Mouse (Mus musculus): ENCODE measurements around the gene Tpx2. TPM values are rescaled to one million over a fixed set of nuclear protein-coding genes. Genes with fewer than 3 reads are reported as not detected.

The Tpx2 gene
- polyA plus RNA-seq, 1 experiment from 2014 or later = 66.5 TPM

DNA sequence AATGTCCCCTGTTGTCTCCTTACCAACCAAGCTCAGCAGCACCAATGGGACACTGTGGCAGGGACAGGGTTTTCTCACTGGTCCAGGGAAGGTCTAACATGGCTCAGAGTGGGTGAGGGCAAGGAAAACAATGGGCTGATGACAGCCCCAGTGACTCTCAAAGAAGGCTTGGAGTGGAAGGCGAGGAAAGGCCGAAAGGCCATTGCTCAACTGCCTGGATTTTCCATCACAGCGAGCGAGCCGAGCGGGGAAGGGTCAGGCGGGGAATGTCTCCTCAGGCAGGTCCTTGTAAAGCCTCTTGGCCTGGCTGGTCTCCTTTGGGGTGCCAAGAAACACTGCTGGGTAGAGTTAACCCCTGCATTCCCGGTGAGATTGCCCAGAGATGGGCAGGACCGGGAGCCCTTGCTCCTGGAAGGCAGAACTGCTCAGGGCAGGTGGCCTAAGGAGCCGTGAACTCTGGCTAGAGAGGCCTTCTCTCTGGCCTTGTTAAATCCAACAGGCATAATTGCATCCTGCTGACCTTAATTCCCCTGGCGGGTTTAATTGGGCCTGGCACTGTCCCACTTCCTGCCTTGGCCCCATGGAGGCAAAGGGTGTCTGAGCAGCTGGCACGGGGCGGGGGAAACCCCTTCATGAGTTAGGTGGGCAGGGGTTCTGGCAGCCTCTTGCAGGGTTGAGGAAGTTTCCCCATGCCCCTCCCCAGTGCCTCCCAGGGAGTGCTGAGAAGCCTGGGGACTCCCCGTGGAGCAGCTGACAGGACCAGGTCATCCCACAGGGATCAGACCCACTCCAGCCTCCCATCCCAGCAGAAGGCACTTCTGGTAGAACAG, 59.6 kb downstream of the Tpx2 start:
- Histone ChIP-seq H3K4me1 (peaks cover 18% of the 10 kb centered on the region; the same call in 1 of the 2 replicates), H3K36me3 (no peaks in the 10 kb centered on the region), H3K9ac (no peak overlapping the region), H3K4me3 (replicated peaks) (no peak overlapping the region), H3K27me3 (replicated peaks) (peaks cover 20% of the 10 kb centered on the region), H3K27ac (0 out of 2 replicates have a peak overlapping the region, but pooled peaks have one; percentile 11), H3K4me2 (no peak overlapping the region), H3K9me3 (no peaks in the 10 kb centered on the region)
- 67% methylated on average over 14 of the region's 14 CpGs for WGBS
- no peak for ATAC-seq (ENCODE audit: insufficient read depth, low FRiP score, low read depth)

GRCm38 (mm10) chr2:152909848-152910247, 62.1 kb downstream of the Tpx2 start:
- no peaks in the 10 kb centered on the region for H3K36me3 ChIP-seq
- 74% methylated on average over 6 of the region's 6 CpGs for WGBS
- peaks cover 22% of the 10 kb centered on the region; the same call in 1 of the 2 replicates for H3K4me1 ChIP-seq
- no peaks in the 10 kb centered on the region for H3K9me3 ChIP-seq
- no peak overlapping the region for H3K27ac ChIP-seq
- H3K9ac ChIP-seq = no peak overlapping the region
- H3K4me2 ChIP-seq = no peak overlapping the region
- ATAC-seq (ENCODE audit: insufficient read depth, low FRiP score, low read depth) = no peak
- peaks cover 37% of the 10 kb centered on the region for H3K27me3 ChIP-seq (replicated peaks)
- H3K4me3 ChIP-seq (replicated peaks) = no peak overlapping the region

DNA sequence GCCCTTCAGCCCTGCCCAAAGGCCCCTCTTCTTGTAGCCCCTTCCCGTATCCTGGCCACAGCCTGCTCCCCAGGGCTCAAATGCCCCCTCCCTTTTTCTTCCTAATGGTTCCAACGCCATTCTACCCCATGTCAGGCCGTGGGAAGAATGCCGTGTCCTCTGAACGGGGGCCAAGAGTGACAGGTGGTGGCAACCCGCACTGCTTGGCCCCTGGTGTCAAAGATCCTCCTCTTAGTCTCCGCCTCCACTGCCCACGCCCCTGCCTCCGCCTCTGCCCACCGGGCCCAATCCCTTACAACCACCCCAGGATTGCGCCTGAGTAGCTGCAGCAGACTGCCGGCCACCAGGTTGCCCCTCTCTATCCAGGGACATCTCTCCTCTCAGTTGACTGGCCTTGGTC, 63.3 kb downstream of the Tpx2 start, which contains the start of gene Mylk2:
Gene Mylk2 (plus strand): TSS at position 322 of the 400 bp plus-strand sequence.
- Histone ChIP-seq H3K9ac (no peak within 1 kb of the TSS), H3K9me3 (no peaks in the 10 kb centered on the region), H3K36me3 (no peaks in the 10 kb centered on the region), H3K27ac (no peak within 1 kb of the TSS), H3K4me1 (0 out of 2 replicates have a peak, but pooled peaks cover 15% of the 10 kb centered on the region), H3K27me3 (replicated peaks) (peaks cover 37% of the 10 kb centered on the region), H3K4me3 (replicated peaks) (no peak within 1 kb of the TSS), H3K4me2 (no peak within 1 kb of the TSS)
- ATAC-seq (ENCODE audit: insufficient read depth, low FRiP score, low read depth) = no peak
- WGBS = 13% methylated on average over 12 of the region's 12 CpGs

- Histone ChIP-seq H3K27me3 (replicated peaks) (peaks cover 37% of the 10 kb centered on the region), H3K9me3 (no peaks in the 10 kb centered on the region), H3K27ac (no peak overlapping the region), H3K4me3 (replicated peaks) (no peak overlapping the region), H3K36me3 (no peaks in the 10 kb centered on the region), H3K4me2 (no peak overlapping the region), H3K4me1 (0 out of 2 replicates have a peak, but pooled peaks cover 12% of the 10 kb centered on the region), H3K9ac (no peak overlapping the region)
- no peak for ATAC-seq (ENCODE audit: insufficient read depth, low FRiP score, low read depth)
- 30% methylated on average over 6 of the region's 6 CpGs for WGBS
These were observed 63.7 kb downstream of the Tpx2 start for GRCm38 (mm10) chr2:152911432-152911831.

GRCm38 (mm10) chr2:152913471-152913870, 65.7 kb downstream of the Tpx2 start:
- H3K27ac ChIP-seq = no peak overlapping the region
- peaks cover 37% of the 10 kb centered on the region for H3K27me3 ChIP-seq (replicated peaks)
- WGBS = 32% methylated on average over 7 of the region's 7 CpGs
- peaks cover 5% of the 10 kb centered on the region; the same call in 1 of the 2 replicates for H3K4me1 ChIP-seq
- no peaks in the 10 kb centered on the region for H3K9me3 ChIP-seq
- no peak overlapping the region for H3K4me3 ChIP-seq (replicated peaks)
- H3K9ac ChIP-seq = no peak overlapping the region
- no peak for ATAC-seq (ENCODE audit: insufficient read depth, low FRiP score, low read depth)
- H3K36me3 ChIP-seq = no peaks in the 10 kb centered on the region
- H3K4me2 ChIP-seq = no peak overlapping the region

DNA sequence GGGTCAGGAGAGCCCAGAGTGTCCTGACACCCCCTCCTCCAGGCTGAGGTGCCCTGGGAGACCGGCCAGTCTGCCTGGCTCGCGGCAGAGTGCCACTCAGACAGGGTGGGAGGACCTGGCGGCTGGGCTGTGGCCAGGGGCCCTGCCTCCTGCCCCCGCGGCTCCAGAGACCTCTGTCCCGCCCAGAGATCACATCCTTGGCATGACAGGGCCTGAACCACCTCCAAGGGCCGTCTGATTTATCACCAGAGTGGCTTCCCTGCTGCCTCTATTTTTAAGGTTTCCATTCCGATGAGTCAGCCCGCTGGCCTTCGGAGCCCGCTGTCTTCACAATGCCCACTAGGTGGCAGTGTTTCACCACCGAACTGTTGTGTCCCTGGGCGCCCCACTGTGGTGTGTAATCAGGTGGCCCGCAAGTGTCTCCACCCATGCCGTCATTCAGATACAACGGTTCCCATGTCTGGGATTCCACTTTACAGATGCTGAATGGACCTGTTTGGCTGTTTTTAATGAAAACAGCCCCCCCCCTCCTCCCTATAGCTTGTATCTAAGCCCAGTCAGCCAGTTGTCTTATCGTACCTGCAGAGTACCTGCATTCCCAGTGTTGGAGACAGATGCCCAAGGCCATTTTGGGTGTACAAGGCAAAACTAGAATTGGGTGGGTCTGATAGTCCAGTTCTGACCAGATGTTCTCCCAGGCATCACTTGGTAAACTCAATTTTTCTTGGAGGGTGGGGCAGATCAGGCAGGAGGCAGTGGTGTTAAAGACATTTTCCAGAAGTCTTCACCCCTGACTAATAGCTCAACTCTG, 66.8 kb downstream of the Tpx2 start:
- Histone ChIP-seq H3K4me2 (peak overlapping the region; percentile 45), H3K4me3 (replicated peaks) (0 out of 2 replicates have a peak overlapping the region, but pooled peaks have one; percentile 20), H3K27ac (no peak overlapping the region), H3K36me3 (no peaks in the 10 kb centered on the region), H3K4me1 (peaks cover 5% of the 10 kb centered on the region; the same call in 1 of the 2 replicates), H3K9ac (no peak overlapping the region), H3K27me3 (replicated peaks) (peaks cover 37% of the 10 kb centered on the region), H3K9me3 (no peaks in the 10 kb centered on the region)
- peak; percentile 59 for ATAC-seq (ENCODE audit: insufficient read depth, low FRiP score, low read depth)
- 3% methylated on average over 18 of the region's 18 CpGs for WGBS

DNA sequence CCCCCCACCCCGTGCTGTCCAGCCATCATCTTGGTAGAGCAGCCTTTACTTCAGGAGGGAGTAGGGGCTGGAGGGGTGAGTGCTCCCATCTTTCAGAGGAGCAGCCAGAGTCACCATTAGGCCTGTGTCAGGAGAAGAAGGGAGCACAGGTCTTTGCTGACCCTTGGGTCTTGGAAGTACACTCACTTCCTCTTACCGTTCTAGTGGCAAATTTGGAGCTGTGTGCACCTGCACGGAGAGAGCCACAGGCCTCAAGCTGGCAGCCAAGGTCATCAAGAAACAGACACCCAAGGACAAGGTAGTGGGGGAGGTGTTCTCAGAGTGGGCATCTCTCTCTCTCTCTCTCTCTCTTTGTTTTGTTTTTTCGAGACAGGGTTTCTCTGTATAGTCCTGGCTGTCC, 67.7 kb downstream of the Tpx2 start:
- ATAC-seq (ENCODE audit: insufficient read depth, low FRiP score, low read depth) = no peak
- WGBS = 59% methylated on average over 4 of the region's 4 CpGs

DNA sequence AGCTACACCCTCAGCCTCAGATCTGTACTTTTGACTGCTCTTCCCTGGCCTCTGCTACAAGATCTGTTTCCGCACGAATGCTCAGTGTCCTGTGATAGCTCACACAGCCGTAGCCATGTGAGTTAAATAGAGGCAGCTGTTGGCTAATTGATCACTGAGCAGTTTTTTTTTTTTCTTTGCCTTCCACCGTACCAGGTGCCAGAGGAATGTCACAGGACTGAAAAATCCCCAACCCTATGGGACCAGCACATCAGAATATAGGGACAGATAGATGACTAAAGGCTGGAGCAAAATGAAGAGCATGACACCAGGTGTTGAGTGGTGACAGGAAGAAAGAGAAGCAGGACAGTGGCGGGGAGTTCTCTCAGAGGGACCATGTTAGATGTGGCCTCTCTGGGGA, 68.3 kb downstream of the Tpx2 start:
- Histone ChIP-seq H3K4me3 (replicated peaks) (no peak overlapping the region), H3K27ac (no peak overlapping the region), H3K9ac (no peak overlapping the region), H3K9me3 (no peaks in the 10 kb centered on the region), H3K4me2 (no peak overlapping the region), H3K4me1 (peaks cover 5% of the 10 kb centered on the region; the same call in 1 of the 2 replicates), H3K27me3 (replicated peaks) (peaks cover 28% of the 10 kb centered on the region), H3K36me3 (no peaks in the 10 kb centered on the region)
- no peak for ATAC-seq (ENCODE audit: insufficient read depth, low FRiP score, low read depth)
- WGBS = 55% methylated on average over 5 of the region's 5 CpGs

More for the DNA sequence above, 67.7 kb downstream of the Tpx2 start:
- Histone ChIP-seq H3K27me3 (replicated peaks) (peaks cover 35% of the 10 kb centered on the region), H3K4me1 (peaks cover 5% of the 10 kb centered on the region; the same call in 1 of the 2 replicates), H3K4me3 (replicated peaks) (no peak overlapping the region), H3K9me3 (no peaks in the 10 kb centered on the region), H3K9ac (no peak overlapping the region), H3K4me2 (no peak overlapping the region), H3K27ac (no peak overlapping the region), H3K36me3 (no peaks in the 10 kb centered on the region)

GRCm38 (mm10) chr2:152917671-152918070, 69.9 kb downstream of the Tpx2 start:
- Histone ChIP-seq H3K4me1 (peaks cover 5% of the 10 kb centered on the region; the same call in 1 of the 2 replicates), H3K27me3 (replicated peaks) (peaks cover 14% of the 10 kb centered on the region), H3K4me3 (replicated peaks) (no peak overlapping the region), H3K9me3 (no peaks in the 10 kb centered on the region), H3K27ac (no peak overlapping the region), H3K4me2 (no peak overlapping the region), H3K36me3 (no peaks in the 10 kb centered on the region), H3K9ac (no peak overlapping the region)
- no peak for ATAC-seq (ENCODE audit: insufficient read depth, low FRiP score, low read depth)
- WGBS = 37% methylated on average over 9 of the region's 9 CpGs

DNA sequence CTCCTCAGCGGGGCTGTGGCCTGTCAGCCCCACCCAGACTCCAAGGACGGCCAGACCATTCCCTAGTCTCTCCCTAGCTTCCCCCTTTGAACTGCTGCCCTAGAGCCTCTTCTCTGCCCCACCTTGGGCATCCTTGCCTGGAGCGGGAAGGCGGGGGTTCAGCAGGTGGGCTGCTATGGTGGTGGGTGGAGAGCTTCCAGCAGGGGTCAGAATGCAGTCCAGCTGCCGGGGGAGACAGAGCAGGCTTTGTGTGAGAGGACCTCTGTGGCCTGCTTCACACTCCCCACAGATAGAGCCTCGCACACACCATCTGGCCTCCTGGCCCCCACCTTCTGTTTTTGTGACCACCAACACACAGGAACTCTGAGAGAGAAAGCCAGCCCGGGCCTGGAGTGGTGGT, 74.6 kb downstream of the Tpx2 start:
- H3K9ac ChIP-seq = no peak overlapping the region
- H3K36me3 ChIP-seq = no peaks in the 10 kb centered on the region
- H3K4me2 ChIP-seq = no peak overlapping the region
- 32% methylated on average over 7 of the region's 7 CpGs for WGBS
- no peak for ATAC-seq (ENCODE audit: insufficient read depth, low FRiP score, low read depth)
- no peaks in the 10 kb centered on the region for H3K9me3 ChIP-seq
- H3K4me3 ChIP-seq (replicated peaks) = no peak overlapping the region
- no peak overlapping the region for H3K27ac ChIP-seq
- H3K4me1 ChIP-seq = peaks cover 20% of the 10 kb centered on the region
- H3K27me3 ChIP-seq (replicated peaks) = no peaks in the 10 kb centered on the region

DNA sequence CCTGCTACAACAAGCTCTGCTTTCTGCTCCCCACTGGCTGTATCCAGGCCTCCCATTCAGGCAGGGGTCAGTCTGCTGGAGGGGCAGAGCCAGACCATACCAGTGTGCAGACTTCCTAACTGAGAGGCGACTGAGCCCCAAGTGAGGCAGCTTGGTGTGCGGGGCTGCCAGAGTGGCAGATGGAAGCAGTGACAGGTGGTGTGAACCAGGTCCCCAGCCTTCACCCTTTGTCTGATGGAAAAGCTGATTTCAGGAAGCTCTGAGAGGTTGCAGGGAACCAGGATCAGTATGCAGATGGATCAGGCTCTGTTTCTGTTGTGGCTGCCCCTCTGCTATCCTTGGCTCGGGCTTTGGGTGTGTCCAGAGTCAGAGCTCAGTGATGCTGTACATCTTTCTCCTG, 75.9 kb downstream of the Tpx2 start:
- Histone ChIP-seq H3K9me3 (no peaks in the 10 kb centered on the region), H3K4me2 (no peak overlapping the region), H3K9ac (no peak overlapping the region), H3K4me3 (replicated peaks) (no peak overlapping the region), H3K27me3 (replicated peaks) (no peaks in the 10 kb centered on the region), H3K36me3 (no peaks in the 10 kb centered on the region), H3K27ac (no peak overlapping the region), H3K4me1 (peaks cover 20% of the 10 kb centered on the region)
- 77% methylated on average over 3 of the region's 3 CpGs for WGBS
- ATAC-seq (ENCODE audit: insufficient read depth, low FRiP score, low read depth) = no peak

DNA sequence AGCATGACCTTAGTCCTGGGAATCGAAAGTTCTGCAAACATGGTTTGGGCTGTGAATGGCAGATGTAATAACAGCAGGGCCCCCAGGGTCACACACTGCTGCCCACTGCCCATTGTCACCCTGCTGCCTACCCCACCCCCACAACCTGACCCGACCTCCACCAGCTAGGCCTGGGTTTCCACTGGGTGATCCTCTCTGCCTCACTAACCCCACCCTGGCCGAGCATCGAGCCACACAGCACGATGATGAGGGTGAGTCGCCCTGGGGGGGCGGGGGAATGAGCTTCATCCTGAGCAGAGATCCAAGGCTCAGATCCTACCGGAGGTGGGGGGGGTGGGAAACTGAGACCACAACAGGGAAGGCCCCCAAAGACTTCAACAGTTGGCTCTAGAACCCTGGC, 76.4 kb downstream of the Tpx2 start:
- Histone ChIP-seq H3K9ac (no peak overlapping the region), H3K27ac (no peak overlapping the region), H3K4me2 (no peak overlapping the region), H3K4me1 (peaks cover 24% of the 10 kb centered on the region), H3K4me3 (replicated peaks) (no peak overlapping the region), H3K27me3 (replicated peaks) (no peaks in the 10 kb centered on the region), H3K36me3 (no peaks in the 10 kb centered on the region), H3K9me3 (no peaks in the 10 kb centered on the region)
- 65% methylated on average over 8 of the region's 8 CpGs for WGBS
- ATAC-seq (ENCODE audit: insufficient read depth, low FRiP score, low read depth) = no peak

Measured in stomach, embryonic 15.5 days (tissue).